Mouse (Mus musculus): ENCODE data around the gene Zfp617. TPM values are rescaled to one million over a fixed set of nuclear protein-coding genes. Genes with fewer than 3 reads are reported as not detected.

Zfp617 gene
- polyA plus RNA-seq, 1 experiment from 2014 or later = 9.3 TPM

GRCm38 (mm10) chr8:71964051-71964450 lies 55.6 kb downstream of the Zfp617 start:
- Histone ChIP-seq H3K27me3 (replicated peaks; ENCODE audit: control insufficient read depth, insufficient read depth, low read length) (no peaks in the 10 kb centered on the region), H3K9me3 (ENCODE audit: control insufficient read depth) (no peaks in the 10 kb centered on the region), H3K36me3 (ENCODE audit: control insufficient read depth, insufficient read depth) (peaks cover 38% of the 10 kb centered on the region), H3K4me3 (ENCODE audit: low read depth, low read length) (no peak overlapping the region), H3K27ac (ENCODE audit: low read depth, low read length) (no peak overlapping the region), H3K4me1 (replicated peaks; ENCODE audit: control insufficient read depth, insufficient read depth, low read length) (no peaks in the 10 kb centered on the region), H3K9ac (ENCODE audit: low read depth, low read length) (no peak overlapping the region), H3K4me2 (replicated peaks; ENCODE audit: low read depth) (no peak overlapping the region)
- 77% methylated on average over 3 of the region's 3 CpGs for WGBS
- ATAC-seq = no peak
- TF ChIP-seq CTCF (IDR thresholded peaks at IDR 0.05; ENCODE audit: low read depth) = no peak

- H3K4me1 ChIP-seq (replicated peaks; ENCODE audit: control insufficient read depth, insufficient read depth, low read length) = no peaks in the 10 kb centered on the region
- no peaks in the 10 kb centered on the region for H3K9me3 ChIP-seq (ENCODE audit: control insufficient read depth)
- no peak overlapping the region for H3K9ac ChIP-seq (ENCODE audit: low read depth, low read length)
- H3K4me2 ChIP-seq (replicated peaks; ENCODE audit: low read depth) = no peak overlapping the region
- no peak for ATAC-seq
- TF ChIP-seq CTCF (IDR thresholded peaks at IDR 0.05; ENCODE audit: low read depth) = no peak
- H3K27me3 ChIP-seq (replicated peaks; ENCODE audit: control insufficient read depth, insufficient read depth, low read length) = no peaks in the 10 kb centered on the region
- WGBS = 95% methylated on average over 2 of the region's 2 CpGs
- H3K36me3 ChIP-seq (ENCODE audit: control insufficient read depth, insufficient read depth) = peaks cover 41% of the 10 kb centered on the region
- H3K4me3 ChIP-seq (ENCODE audit: low read depth, low read length) = no peak overlapping the region
- H3K27ac ChIP-seq (ENCODE audit: low read depth, low read length) = no peak overlapping the region
These were observed 56.7 kb downstream of the Zfp617 start for GRCm38 (mm10) chr8:71965166-71965565.

GRCm38 (mm10) chr8:71966411-71966810 lies 58.0 kb downstream of the Zfp617 start:
- no peak overlapping the region for H3K4me2 ChIP-seq (replicated peaks; ENCODE audit: low read depth)
- TF ChIP-seq CTCF (IDR thresholded peaks at IDR 0.05; ENCODE audit: low read depth) = peak; percentile 40
- H3K27ac ChIP-seq (ENCODE audit: low read depth, low read length) = no peak overlapping the region
- H3K27me3 ChIP-seq (replicated peaks; ENCODE audit: control insufficient read depth, insufficient read depth, low read length) = no peaks in the 10 kb centered on the region
- H3K36me3 ChIP-seq (ENCODE audit: control insufficient read depth, insufficient read depth) = peaks cover 41% of the 10 kb centered on the region
- no peak for ATAC-seq
- no peak overlapping the region for H3K4me3 ChIP-seq (ENCODE audit: low read depth, low read length)
- no peak overlapping the region for H3K9ac ChIP-seq (ENCODE audit: low read depth, low read length)
- no peaks in the 10 kb centered on the region for H3K4me1 ChIP-seq (replicated peaks; ENCODE audit: control insufficient read depth, insufficient read depth, low read length)
- no peaks in the 10 kb centered on the region for H3K9me3 ChIP-seq (ENCODE audit: control insufficient read depth)

- Histone ChIP-seq H3K36me3 (ENCODE audit: control insufficient read depth, insufficient read depth) (peaks cover 41% of the 10 kb centered on the region), H3K4me2 (replicated peaks; ENCODE audit: low read depth) (no peak overlapping the region), H3K4me1 (replicated peaks; ENCODE audit: control insufficient read depth, insufficient read depth, low read length) (no peaks in the 10 kb centered on the region), H3K27ac (ENCODE audit: low read depth, low read length) (no peak overlapping the region), H3K27me3 (replicated peaks; ENCODE audit: control insufficient read depth, insufficient read depth, low read length) (no peaks in the 10 kb centered on the region), H3K4me3 (ENCODE audit: low read depth, low read length) (no peak overlapping the region), H3K9ac (ENCODE audit: low read depth, low read length) (no peak overlapping the region), H3K9me3 (ENCODE audit: control insufficient read depth) (no peaks in the 10 kb centered on the region)
- no peak for TF ChIP-seq CTCF (IDR thresholded peaks at IDR 0.05; ENCODE audit: low read depth)
- no peak for ATAC-seq
- 97% methylated on average over 5 of the region's 5 CpGs for WGBS
These were observed 58.8 kb downstream of the Zfp617 start for GRCm38 (mm10) chr8:71967261-71967660.

GRCm38 (mm10) chr8:71968100-71968499 lies 59.7 kb downstream of the Zfp617 start:
- ATAC-seq = no peak
- Histone ChIP-seq H3K4me3 (ENCODE audit: low read depth, low read length) (no peak overlapping the region), H3K36me3 (ENCODE audit: control insufficient read depth, insufficient read depth) (peaks cover 41% of the 10 kb centered on the region), H3K9ac (ENCODE audit: low read depth, low read length) (no peak overlapping the region), H3K9me3 (ENCODE audit: control insufficient read depth) (no peaks in the 10 kb centered on the region), H3K27ac (ENCODE audit: low read depth, low read length) (no peak overlapping the region), H3K27me3 (replicated peaks; ENCODE audit: control insufficient read depth, insufficient read depth, low read length) (no peaks in the 10 kb centered on the region), H3K4me1 (replicated peaks; ENCODE audit: control insufficient read depth, insufficient read depth, low read length) (no peaks in the 10 kb centered on the region), H3K4me2 (replicated peaks; ENCODE audit: low read depth) (no peak overlapping the region)
- WGBS = 91% methylated on average over 6 of the region's 6 CpGs
- TF ChIP-seq CTCF (IDR thresholded peaks at IDR 0.05; ENCODE audit: low read depth) = no peak

GRCm38 (mm10) chr8:71968636-71969035 lies 60.2 kb downstream of the Zfp617 start:
- 84% methylated on average over 6 of the region's 6 CpGs for WGBS
- H3K27me3 ChIP-seq (replicated peaks; ENCODE audit: control insufficient read depth, insufficient read depth, low read length) = no peaks in the 10 kb centered on the region
- ATAC-seq = no peak

GRCm38 (mm10) chr8:71971945-71972344 lies 63.5 kb downstream of the Zfp617 start:
- no peak for ATAC-seq
- no peak overlapping the region for H3K27ac ChIP-seq (ENCODE audit: low read depth, low read length)
- H3K4me2 ChIP-seq (replicated peaks; ENCODE audit: low read depth) = no peak overlapping the region
- H3K36me3 ChIP-seq (ENCODE audit: control insufficient read depth, insufficient read depth) = peaks cover 23% of the 10 kb centered on the region
- H3K4me1 ChIP-seq (replicated peaks; ENCODE audit: control insufficient read depth, insufficient read depth, low read length) = no peaks in the 10 kb centered on the region
- H3K4me3 ChIP-seq (ENCODE audit: low read depth, low read length) = no peak overlapping the region
- no peaks in the 10 kb centered on the region for H3K27me3 ChIP-seq (replicated peaks; ENCODE audit: control insufficient read depth, insufficient read depth, low read length)
- no peaks in the 10 kb centered on the region for H3K9me3 ChIP-seq (ENCODE audit: control insufficient read depth)
- peak; percentile 77 for TF ChIP-seq CTCF (IDR thresholded peaks at IDR 0.05; ENCODE audit: low read depth)
- 70% methylated on average over 1 of the region's 1 CpGs for WGBS
- H3K9ac ChIP-seq (ENCODE audit: low read depth, low read length) = no peak overlapping the region

More at GRCm38 (mm10) chr8:71968636-71969035, 60.2 kb downstream of the Zfp617 start:
- Histone ChIP-seq H3K36me3 (ENCODE audit: control insufficient read depth, insufficient read depth) (peaks cover 41% of the 10 kb centered on the region), H3K4me2 (replicated peaks; ENCODE audit: low read depth) (no peak overlapping the region), H3K4me3 (ENCODE audit: low read depth, low read length) (no peak overlapping the region), H3K27ac (ENCODE audit: low read depth, low read length) (no peak overlapping the region), H3K9ac (ENCODE audit: low read depth, low read length) (no peak overlapping the region), H3K4me1 (replicated peaks; ENCODE audit: control insufficient read depth, insufficient read depth, low read length) (no peaks in the 10 kb centered on the region), H3K9me3 (ENCODE audit: control insufficient read depth) (no peaks in the 10 kb centered on the region)
- TF ChIP-seq CTCF (IDR thresholded peaks at IDR 0.05; ENCODE audit: low read depth) = no peak

Data from intestine, postnatal 0 days (tissue).